Mouse (Mus musculus): Measurements from ENCODE around the gene Gins1.
"Not testable (repeated sequence)": the region's sequence is repeated elsewhere in the genome, so short reads cannot be mapped to it uniquely, and the experiment has no call there.

Gene Gins1

GRCm38 (mm10) chr2:150910295-150910881, 5.2 kb downstream of the Gins1 start:
- no peak for DNase-seq (ENCODE audit: low spot score)

GRCm38 (mm10) chr2:150914781-150915515, 9.7 kb downstream of the Gins1 start:
- DNase-seq (ENCODE audit: low spot score) = no peak

GRCm38 (mm10) chr2:150915786-150916185, 10.6 kb downstream of the Gins1 start:
- no peak for DNase-seq (ENCODE audit: low spot score)

- DNase-seq (ENCODE audit: low spot score) = no peak
These were observed 13.5 kb downstream of the Gins1 start for GRCm38 (mm10) chr2:150918720-150919119.

- no peak for DNase-seq (ENCODE audit: low spot score)
These were observed 15.3 kb downstream of the Gins1 start for GRCm38 (mm10) chr2:150920543-150920942.

GRCm38 (mm10) chr2:150921697-150922096, 16.5 kb downstream of the Gins1 start:
- no peak for DNase-seq (ENCODE audit: low spot score)

GRCm38 (mm10) chr2:150922165-150922564, 17.0 kb downstream of the Gins1 start:
- no peak for DNase-seq (ENCODE audit: low spot score)

- no peak for DNase-seq (ENCODE audit: low spot score)
These were observed 17.8 kb downstream of the Gins1 start for GRCm38 (mm10) chr2:150923026-150923425.

GRCm38 (mm10) chr2:150923505-150923904, 18.3 kb downstream of the Gins1 start:
- DNase-seq (ENCODE audit: low spot score) = no peak

- DNase-seq (ENCODE audit: low spot score) = no peak
These were observed 22.0 kb downstream of the Gins1 start for GRCm38 (mm10) chr2:150927038-150927720.

- no peak for DNase-seq (ENCODE audit: low spot score)
These were observed 24.0 kb downstream of the Gins1 start for GRCm38 (mm10) chr2:150929156-150929555.

GRCm38 (mm10) chr2:150930806-150931205, 25.6 kb downstream of the Gins1 start:
- DNase-seq (ENCODE audit: low spot score) = no peak

GRCm38 (mm10) chr2:150933482-150933881, 28.3 kb downstream of the Gins1 start:
- DNase-seq (ENCODE audit: low spot score) = no peak

- DNase-seq (ENCODE audit: low spot score) = no peak
These were observed 29.5 kb downstream of the Gins1 start for GRCm38 (mm10) chr2:150934659-150935058.

- no peak for DNase-seq (ENCODE audit: low spot score)
These were observed 38.8 kb downstream of the Gins1 start for GRCm38 (mm10) chr2:150944017-150944416.

GRCm38 (mm10) chr2:150947341-150947740, 42.1 kb downstream of the Gins1 start:
- not testable (repeated sequence) for DNase-seq (ENCODE audit: low spot score)

- not testable (repeated sequence) for DNase-seq (ENCODE audit: low spot score)
These were observed 42.8 kb downstream of the Gins1 start for GRCm38 (mm10) chr2:150947880-150948611.

GRCm38 (mm10) chr2:150948786-150949185, 43.6 kb downstream of the Gins1 start:
- no peak for DNase-seq (ENCODE audit: low spot score)

GRCm38 (mm10) chr2:150949652-150950051, 44.5 kb downstream of the Gins1 start:
- no peak for DNase-seq (ENCODE audit: low spot score)

GRCm38 (mm10) chr2:150950056-150950455, 44.9 kb downstream of the Gins1 start:
- no peak for DNase-seq (ENCODE audit: low spot score)

- DNase-seq (ENCODE audit: low spot score) = no peak
These were observed 46.0 kb downstream of the Gins1 start for GRCm38 (mm10) chr2:150951201-150951600.

GRCm38 (mm10) chr2:150955859-150956258, 50.7 kb downstream of the Gins1 start:
- no peak for DNase-seq (ENCODE audit: low spot score)
